Comparison of ENCODE assay signal across 13 mouse cellular contexts in the genomic region with DNA sequence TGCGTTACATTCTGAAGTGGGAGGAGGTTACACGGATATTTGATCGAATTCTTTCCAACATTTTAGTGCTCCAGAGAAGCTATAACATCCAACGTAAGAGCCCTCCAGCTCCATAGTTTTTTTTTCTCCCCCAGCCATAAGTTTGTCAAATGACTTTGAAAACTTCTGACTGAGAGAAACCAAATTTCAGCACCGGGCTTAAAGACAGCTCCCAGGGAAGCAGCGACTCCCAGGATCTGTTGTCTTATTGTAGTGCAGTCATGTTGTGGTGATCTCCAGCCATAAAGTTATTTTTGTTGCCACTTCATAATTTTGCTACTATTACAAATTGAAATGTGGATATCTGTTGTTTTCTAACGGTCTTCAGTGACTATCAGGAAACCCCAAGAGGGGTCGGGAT.
DNase-seq lines count a peak whose midpoint lies in the region; ATAC-seq and TF ChIP-seq lines count a peak whose summit lies in the region.
"Had no signal": no experiment of that assay in that cellular context is flagged by ENCODE, and none has a peak within 500 bp of the region (broad histone marks: within the 10 kb centered on the region; RNA-seq: fewer than 3 reads in every experiment).

No protein-coding gene starts in this region.

- intact Hi-C loops in left cerebral cortex, postnatal 36 days (cut with DNase I), result no loop called here
- intact Hi-C loops in left cerebral cortex, postnatal 14 days (cut with DNase I), result no loop called here

- TF ChIP-seq CTCF in lung, embryonic 14.5 days (IDR thresholded peaks at IDR 0.05; ENCODE audit: low read depth), result no peak

- WGBS in lung, embryonic 14.5 days, result 38% methylated on average over 8 of the region's 8 CpGs

- no peaks in the 10 kb centered on the region for H3K4me1 ChIP-seq in lung, embryonic 14.5 days (ENCODE audit: insufficient read depth)
- H3K4me1 ChIP-seq: embryonic facial prominence, embryonic 13.5 days; limb, embryonic 15.5 days had no signal

- H3K4me3 ChIP-seq in lung, embryonic 14.5 days (ENCODE audit: low read depth, low read length), result no peak overlapping the region
- H3K4me3 ChIP-seq: embryonic facial prominence, embryonic 13.5 days; limb, embryonic 15.5 days had no signal

- H3K9me3 ChIP-seq in lung, embryonic 14.5 days (ENCODE audit: low read depth, low read length), result no peaks in the 10 kb centered on the region
- H3K9me3 ChIP-seq: embryonic facial prominence, embryonic 13.5 days; limb, embryonic 15.5 days had no signal

- H3K4me2 ChIP-seq in lung, embryonic 14.5 days, result no peak overlapping the region
- H3K4me2 ChIP-seq: embryonic facial prominence, embryonic 13.5 days; limb, embryonic 15.5 days had no signal

- DNase-seq in adrenal gland, postnatal 10 days, result peak; percentile 65
- DNase-seq in adrenal gland, adult 18-20 months (ENCODE audit: low spot score in 2 of 2), result no peak
- DNase-seq in lung, embryonic 14.5 days, result peak; percentile 87
- DNase-seq in lung, postnatal 25 days (ENCODE audit: low spot score), result no peak
- peak; percentile 82 for DNase-seq in NIH3T3 (ENCODE audit: low read depth)
- peak; percentile 69 for DNase-seq in forelimb bud, embryonic 11.5 days (ENCODE audit: low read depth, low spot score)
- DNase-seq in left cerebral cortex, postnatal 36 days (ENCODE audit: low spot score in 2 of 2), result no peak
- no peak for DNase-seq in left cerebral cortex, postnatal 14 days (ENCODE audit: low spot score in 2 of 2)
- DNase-seq: B cell, adult 2 months; kidney, adult 18-20 months; spleen, adult 18-20 months had no signal

- H3K27me3 ChIP-seq in lung, embryonic 14.5 days (ENCODE audit: insufficient read depth, low read length), result no peaks in the 10 kb centered on the region
- H3K27me3 ChIP-seq: embryonic facial prominence, embryonic 13.5 days; limb, embryonic 15.5 days had no signal

- no peak overlapping the region for H3K27ac ChIP-seq in lung, embryonic 14.5 days (ENCODE audit: low read depth)
- H3K27ac ChIP-seq: embryonic facial prominence, embryonic 13.5 days; limb, embryonic 15.5 days had no signal

- H3K36me3 ChIP-seq in lung, embryonic 14.5 days (ENCODE audit: insufficient read depth), result no peaks in the 10 kb centered on the region
- H3K36me3 ChIP-seq: embryonic facial prominence, embryonic 13.5 days; limb, embryonic 15.5 days had no signal

- no peak overlapping the region for H3K9ac ChIP-seq in lung, embryonic 14.5 days
- H3K9ac ChIP-seq: embryonic facial prominence, embryonic 13.5 days; limb, embryonic 15.5 days had no signal

- ATAC-seq in lung, embryonic 14.5 days (ENCODE audit: insufficient read depth), result no peak

Comparison
In these comparisons a context has a peak if more than half of its experiments do, and no peak if none do; other contexts are left out.
1. DNase-seq: peak in adrenal gland, postnatal 10 days (single experiment), lung, embryonic 14.5 days (single experiment), NIH3T3 (single experiment) and forelimb bud, embryonic 11.5 days (single experiment); none in adrenal gland, adult 18-20 months (0 of 2), lung, postnatal 25 days (single experiment), left cerebral cortex, postnatal 36 days (0 of 2) and left cerebral cortex, postnatal 14 days (0 of 2).